Mouse (Mus musculus) embryonic facial prominence, embryonic 11.5 days (tissue): ENCODE results near the gene Thra. TPM values are rescaled to one million over a fixed set of nuclear protein-coding genes. Genes with fewer than 3 reads are reported as not detected.

Experiments used
- ATAC-seq: fragments of 200-750 bp; cut with Nextera tagmentation; replicated peaks from 2 replicates; pipeline ENCODE4 v1.8.0; 2017; ENCODE audit warnings: low read depth; ENCODE audit not compliant: insufficient number of reproducible peaks, low FRiP score, low TSS enrichment
- DNase-seq: peaks from one replicate; pipeline ENCODE4 v3.0.0-alpha.2; 2015; ENCODE audit warnings: low spot score
- H3K27ac ChIP-seq: fragments of 300-500 bp; sonication (generic); replicated peaks from 2 replicates; pipeline ENCODE4 v1.5.1; 2014; ENCODE audit warnings: mild to moderate bottlenecking, low read depth, low read length, control low read depth
- H3K27me3 ChIP-seq: fragments of 300-500 bp; sonication (generic); 2 replicates; pipeline ENCODE4 v1.6.1; 2014; ENCODE audit warnings: mild to moderate bottlenecking, low read length, moderate library complexity, mixed read lengths; ENCODE audit not compliant: control insufficient read depth, insufficient read depth
- H3K36me3 ChIP-seq: fragments of 300-500 bp; sonication (generic); replicated peaks from 2 replicates; pipeline ENCODE4 v1.6.1; 2014; ENCODE audit warnings: low read depth, mild to moderate bottlenecking, low read length, moderate library complexity, mixed read lengths; ENCODE audit not compliant: control insufficient read depth, insufficient read depth
- H3K4me1 ChIP-seq: fragments of 300-500 bp; sonication (generic); 2 replicates; pipeline ENCODE4 v1.6.1; 2014; ENCODE audit warnings: low read length, mixed read lengths; ENCODE audit not compliant: control insufficient read depth, insufficient read depth
- H3K4me2 ChIP-seq: fragments of 300-500 bp; sonication (generic); 2 replicates; pipeline ENCODE4 v1.6.1; 2014; ENCODE audit warnings: low read depth, mild to moderate bottlenecking, control low read depth, low read length, moderate library complexity
- H3K4me3 ChIP-seq: fragments of 300-500 bp; sonication (generic); 2 replicates; pipeline ENCODE4 v1.5.1; 2014; ENCODE audit warnings: low read depth, low read length, control low read depth
- H3K9ac ChIP-seq: fragments of 300-500 bp; sonication (generic); replicated peaks from 2 replicates; pipeline ENCODE4 v1.6.1; 2014; ENCODE audit warnings: mild to moderate bottlenecking, control low read depth, low read length
- H3K9me3 ChIP-seq: fragments of 300-500 bp; sonication (generic); replicated peaks from 2 replicates; pipeline ENCODE4 v1.6.1; 2016; ENCODE audit warnings: mild to moderate bottlenecking, low read length, inconsistent platforms, mixed read lengths; ENCODE audit not compliant: control insufficient read depth
- WGBS: fragments of 180-500 bp; shearing (Covaris S2); extraction: QIAGEN DNeasy Blood & Tissue Kit; methylation state at CpG from one replicate; pipeline ENCODE4 v1.1.7; 2014; 5-methylcytosine and 5-hydroxymethylcytosine counted together
- polyA plus RNA-seq: library from polyadenylated mRNA; unstranded; fragments of >200 nt; fragmentation: Nextera tagmentation; extraction: Ambion mirVana; gene quantifications from 2 replicates; pipeline ENCODE4 v1.2.1, GENCODE M21; 2014

The Thra gene
- polyA plus RNA-seq, 1 experiment from 2014 or later, result 19.7 TPM

DNA sequence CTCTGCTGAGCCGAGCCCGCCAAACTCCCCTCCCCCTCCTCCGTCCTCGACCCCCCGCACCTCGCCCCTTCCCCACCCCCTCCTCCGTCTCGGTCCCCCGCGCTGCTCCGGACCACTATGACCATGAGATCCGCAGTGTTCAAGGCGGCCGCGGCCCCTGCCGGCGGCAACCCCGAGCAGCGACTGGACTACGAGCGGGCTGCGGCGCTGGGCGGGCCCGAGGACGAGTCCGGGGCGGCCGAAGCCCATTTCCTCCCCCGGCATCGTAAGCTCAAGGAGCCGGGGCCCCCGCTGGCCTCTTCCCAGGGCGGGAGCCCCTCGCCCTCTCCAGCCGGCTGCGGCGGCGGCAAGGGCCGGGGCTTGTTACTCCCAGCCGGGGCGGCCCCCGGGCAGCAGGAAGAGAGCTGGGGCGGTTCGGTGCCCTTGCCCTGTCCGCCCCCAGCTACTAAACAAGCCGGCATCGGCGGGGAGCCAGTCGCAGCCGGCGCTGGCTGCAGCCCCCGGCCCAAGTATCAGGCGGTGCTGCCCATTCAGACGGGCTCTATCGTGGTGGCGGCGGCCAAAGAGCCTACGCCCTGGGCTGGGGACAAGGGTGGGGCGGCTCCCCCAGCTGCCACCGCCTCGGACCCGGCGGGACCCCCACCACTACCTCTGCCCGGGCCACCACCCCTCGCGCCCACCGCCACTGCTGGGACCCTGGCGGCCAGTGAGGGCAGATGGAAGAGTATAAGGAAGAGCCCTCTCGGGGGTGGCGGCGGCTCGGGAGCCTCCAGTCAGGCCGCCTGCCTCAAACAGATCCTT is 55.5 kb downstream of the Thra start:
- ATAC-seq, result peak; percentile 45
- Histone ChIP-seq H3K9me3 (no peaks in the 10 kb centered on the region), H3K4me1 (0 out of 2 replicates have a peak, but pooled peaks cover 2% of the 10 kb centered on the region), H3K27ac (peak overlapping the region; percentile 100), H3K4me2 (peak overlapping the region; percentile 84), H3K9ac (peak overlapping the region; percentile 99), H3K4me3 (peak overlapping the region; percentile 97), H3K36me3 (peaks cover 4% of the 10 kb centered on the region), H3K27me3 (no peaks in the 10 kb centered on the region)
- under 1% methylated on average over 65 of the region's 74 CpGs for WGBS
- peak; percentile 66 for DNase-seq

DNA sequence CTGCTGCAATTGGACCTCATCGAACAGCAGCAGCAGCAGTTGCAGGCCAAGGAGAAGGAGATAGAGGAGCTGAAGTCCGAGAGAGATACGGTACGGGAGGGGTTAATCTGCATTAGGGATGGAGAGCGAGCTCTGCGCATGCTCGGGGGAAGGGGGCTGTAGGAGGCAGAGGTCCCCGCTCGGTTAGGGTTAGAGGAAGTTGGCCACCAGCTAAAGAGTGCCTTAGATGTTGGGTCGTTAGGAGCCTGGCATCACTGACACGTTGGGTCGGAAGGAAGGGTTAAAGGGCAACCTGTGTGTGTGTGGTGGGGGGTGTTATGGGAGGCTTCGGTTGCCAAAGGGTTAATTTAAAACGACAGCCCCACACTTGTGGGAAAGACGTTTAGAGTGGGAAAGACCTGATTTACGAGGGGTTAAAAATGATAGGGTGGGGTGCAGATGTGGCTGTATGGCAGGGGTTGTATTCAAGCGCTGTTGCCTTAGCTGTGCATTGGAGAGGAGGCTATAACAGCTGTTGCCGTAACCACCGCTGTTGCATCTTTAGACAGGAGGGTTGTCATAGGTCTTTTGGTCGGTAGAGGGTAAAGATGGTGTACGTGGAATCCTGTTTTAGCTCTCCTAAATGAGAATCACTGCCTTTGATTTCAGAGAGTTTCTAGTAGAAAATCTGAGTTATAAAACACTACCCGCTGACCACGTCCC is 56.2 kb downstream of the Thra start:
- Histone ChIP-seq H3K4me3 (peak overlapping the region; percentile 97), H3K9me3 (no peaks in the 10 kb centered on the region), H3K4me1 (0 out of 2 replicates have a peak, but pooled peaks cover 2% of the 10 kb centered on the region), H3K9ac (peak overlapping the region; percentile 99), H3K27ac (peak overlapping the region; percentile 100), H3K27me3 (no peaks in the 10 kb centered on the region), H3K4me2 (peak overlapping the region; percentile 84), H3K36me3 (peaks cover 4% of the 10 kb centered on the region)
- ATAC-seq, result no peak
- peak; percentile 84 for DNase-seq
- 4% methylated on average over 23 of the region's 23 CpGs for WGBS

DNA sequence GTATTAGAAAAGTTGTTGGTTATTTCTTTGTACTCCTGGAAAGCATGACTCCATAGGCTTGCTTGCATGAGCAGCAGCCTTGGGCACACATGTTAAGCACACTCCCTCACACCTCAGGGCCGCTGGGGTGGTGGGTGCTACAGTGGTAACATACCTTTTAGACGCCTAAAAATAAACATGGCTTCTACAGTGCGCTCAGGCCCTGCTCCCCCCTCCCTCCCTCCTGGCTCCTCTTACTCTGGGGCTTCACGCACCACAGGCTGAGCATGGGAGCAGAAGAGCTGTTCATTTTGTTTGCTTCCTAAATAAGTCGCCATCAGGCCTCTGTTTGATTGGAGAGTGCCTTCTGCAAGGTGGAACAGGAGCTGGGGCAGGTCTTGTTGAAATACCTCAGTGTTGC is 56.9 kb downstream of the Thra start:
- Histone ChIP-seq H3K4me2 (peak overlapping the region; percentile 84), H3K4me3 (peak overlapping the region; percentile 97), H3K27me3 (no peaks in the 10 kb centered on the region), H3K9ac (peak overlapping the region; percentile 99), H3K36me3 (peaks cover 4% of the 10 kb centered on the region), H3K4me1 (0 out of 2 replicates have a peak, but pooled peaks cover 2% of the 10 kb centered on the region), H3K9me3 (no peaks in the 10 kb centered on the region), H3K27ac (no peak overlapping the region)
- DNase-seq (no peak), ATAC-seq (no peak)
- 20% methylated on average over 5 of the region's 5 CpGs for WGBS

DNA sequence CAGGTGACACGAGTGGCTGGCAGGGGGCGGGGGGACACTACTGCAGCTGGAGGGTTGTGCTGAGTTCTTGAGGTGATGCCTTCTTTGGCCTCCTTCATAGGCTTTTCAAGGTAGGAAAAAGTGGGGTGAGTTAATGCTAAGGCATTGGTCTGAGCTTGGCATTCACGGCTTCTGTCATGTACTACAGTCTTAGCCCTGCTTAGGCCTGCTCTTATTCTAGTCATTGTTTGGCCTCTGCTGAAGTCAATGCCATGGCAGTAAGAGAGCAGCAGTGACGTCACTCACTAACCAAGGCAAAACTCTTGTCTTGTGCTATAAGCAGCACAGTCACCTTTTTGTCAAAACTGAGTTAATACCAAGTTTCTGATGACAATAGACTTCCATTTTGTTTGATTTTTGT is 57.5 kb downstream of the Thra start:
- Histone ChIP-seq H3K27ac (no peak overlapping the region), H3K4me3 (peak overlapping the region; percentile 97), H3K4me1 (0 out of 2 replicates have a peak, but pooled peaks cover 2% of the 10 kb centered on the region), H3K9ac (no peak overlapping the region), H3K9me3 (no peaks in the 10 kb centered on the region), H3K4me2 (peak overlapping the region; percentile 84), H3K27me3 (no peaks in the 10 kb centered on the region), H3K36me3 (peaks cover 6% of the 10 kb centered on the region)
- DNase-seq (no peak), ATAC-seq (no peak)
- WGBS, result 62% methylated on average over 4 of the region's 4 CpGs

DNA sequence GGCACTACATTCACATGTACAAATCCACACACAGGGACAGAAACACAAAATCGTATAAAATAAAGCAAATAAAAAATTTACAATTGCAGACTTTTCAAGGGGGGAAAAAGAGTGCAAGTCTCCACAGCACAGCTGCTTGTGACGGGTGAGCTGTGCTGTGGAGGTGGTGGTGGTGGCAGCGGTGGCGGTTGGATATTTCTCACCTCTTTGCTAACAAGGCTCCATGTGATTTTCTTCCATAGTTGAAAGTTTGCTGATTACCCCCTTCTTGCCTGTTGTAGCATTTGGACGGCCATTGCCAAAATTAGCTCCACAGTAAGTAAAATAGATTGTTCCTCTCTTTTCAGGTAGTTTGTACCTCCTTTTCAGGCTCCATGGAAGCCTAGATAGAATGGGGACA is 64.2 kb downstream of the Thra start, which contains the start of gene Casc3:
Casc3 (plus strand) TSS at position 301 of the 400 bp plus-strand sequence.
- H3K4me1 ChIP-seq, result no peaks in the 10 kb centered on the region
- DNase-seq (no peak), ATAC-seq (no peak)
- H3K36me3 ChIP-seq, result peaks cover 7% of the 10 kb centered on the region
- no peak within 1 kb of the TSS for H3K27ac ChIP-seq
- no peak within 1 kb of the TSS for H3K9ac ChIP-seq
- H3K4me2 ChIP-seq, result no peak within 1 kb of the TSS
- H3K4me3 ChIP-seq, result no peak within 1 kb of the TSS
- no peaks in the 10 kb centered on the region for H3K9me3 ChIP-seq
- no peaks in the 10 kb centered on the region for H3K27me3 ChIP-seq
- WGBS, result 93% methylated on average over 5 of the region's 5 CpGs

DNA sequence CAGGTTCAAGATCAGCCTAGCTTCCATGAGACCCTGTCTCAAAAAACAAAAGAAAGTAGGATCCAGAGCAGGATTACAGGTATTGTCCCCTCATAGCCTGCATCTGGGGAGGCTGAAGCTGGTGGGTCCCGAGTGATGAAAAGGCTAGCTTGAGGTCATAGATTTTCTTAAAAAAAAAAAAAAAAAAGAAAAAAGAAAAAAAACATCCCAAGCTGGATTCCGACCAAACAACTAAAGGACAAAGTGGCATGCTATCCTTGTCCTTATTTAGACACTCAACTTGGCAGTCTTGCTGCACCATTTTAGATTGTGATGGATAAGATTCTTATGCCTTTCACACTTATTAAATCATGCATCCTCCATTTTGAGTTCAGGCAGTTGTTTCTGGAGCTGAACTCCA is 68.0 kb downstream of the Thra start:
- no peak for ATAC-seq
- no peak overlapping the region for H3K27ac ChIP-seq
- H3K36me3 ChIP-seq, result peaks cover 4% of the 10 kb centered on the region
- H3K27me3 ChIP-seq, result no peaks in the 10 kb centered on the region
- H3K9me3 ChIP-seq, result no peaks in the 10 kb centered on the region
- H3K4me3 ChIP-seq, result no peak overlapping the region
- no peaks in the 10 kb centered on the region for H3K4me1 ChIP-seq
- no peak overlapping the region for H3K9ac ChIP-seq
- no peak overlapping the region for H3K4me2 ChIP-seq
- 80% methylated on average over 2 of the region's 2 CpGs for WGBS
- DNase-seq, result no peak

DNA sequence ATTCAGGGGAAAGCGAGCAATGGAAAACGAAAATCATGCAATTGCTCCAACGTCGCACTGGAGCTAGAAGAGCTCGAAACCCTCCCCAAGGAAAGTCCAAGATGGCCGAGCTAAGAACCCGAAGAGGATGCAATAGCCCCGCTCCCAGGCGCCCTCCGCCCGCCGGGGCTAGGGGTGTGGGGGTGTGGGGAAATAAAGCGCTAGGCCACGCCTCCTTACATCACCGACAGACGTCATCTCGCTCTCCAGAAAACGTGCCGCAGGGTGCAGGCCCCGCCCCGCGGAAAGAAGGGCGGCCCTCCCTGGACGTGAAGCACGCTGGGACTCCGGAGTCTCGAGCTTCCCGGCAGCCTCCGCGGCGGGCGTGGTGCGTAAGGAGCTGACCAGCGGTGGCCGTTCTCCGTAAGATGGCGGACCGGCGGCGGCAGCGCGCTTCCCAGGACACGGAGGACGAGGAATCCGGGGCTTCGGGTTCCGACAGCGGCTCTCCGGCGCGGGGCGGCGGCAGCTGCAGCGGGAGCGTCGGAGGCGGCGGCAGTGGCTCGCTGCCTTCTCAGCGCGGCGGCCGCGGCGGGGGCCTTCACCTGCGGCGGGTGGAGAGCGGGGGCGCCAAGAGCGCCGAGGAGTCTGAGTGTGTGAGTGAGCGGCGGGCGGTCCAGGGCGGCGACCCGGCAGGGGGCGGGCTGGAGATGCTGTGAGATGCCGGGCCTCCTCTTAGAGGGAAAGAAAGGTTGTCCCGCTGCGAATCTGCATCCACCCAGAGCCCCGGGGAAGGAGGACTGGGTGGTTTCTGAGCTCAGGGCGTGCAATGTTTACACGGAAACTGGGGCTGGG is 69.2 kb downstream of the Thra start:
- under 1% methylated on average over 78 of the region's 84 CpGs for WGBS
- H3K27me3 ChIP-seq, result no peaks in the 10 kb centered on the region
- H3K4me3 ChIP-seq, result peak overlapping the region; percentile 92
- DNase-seq (peak; percentile 99), ATAC-seq (peak; percentile 98)
- H3K4me1 ChIP-seq, result no peaks in the 10 kb centered on the region
- peak overlapping the region; percentile 78 for H3K4me2 ChIP-seq
- H3K36me3 ChIP-seq, result peaks cover 4% of the 10 kb centered on the region; the same call in 1 of the 2 replicates
- H3K27ac ChIP-seq, result peak overlapping the region; percentile 97
- H3K9me3 ChIP-seq, result no peaks in the 10 kb centered on the region
- peak overlapping the region; percentile 95 for H3K9ac ChIP-seq
